Mouse (Mus musculus): ENCODE results near the gene Pik3ap1.

GRCm38 (mm10) chr19:41314696-41315095 is 70.2 kb downstream of the Pik3ap1 start:
- TF ChIP-seq POLR2A (IDR thresholded peaks at IDR 0.05; ENCODE audit: insufficient read length, low read depth) (no peak), MAX (IDR thresholded peaks at IDR 0.05; ENCODE audit: low read depth) (no peak), USF1 (IDR thresholded peaks at IDR 0.05; ENCODE audit: low read depth) (no peak), TCF12 (IDR thresholded peaks at IDR 0.05; ENCODE audit: insufficient read depth, poor library complexity, severe bottlenecking) (no peak)
